Mouse (Mus musculus): ENCODE data around the gene Rexo2. TPM values are rescaled to one million over a fixed set of nuclear protein-coding genes. Genes with fewer than 3 reads are reported as not detected.

Gene Rexo2
- polyA plus RNA-seq, 1 experiment, result 61.1 TPM

GRCm38 (mm10) chr9:48423256-48423655 is 57.2 kb downstream of the Rexo2 start:
- Histone ChIP-seq H3K36me3 (ENCODE audit: control insufficient read depth, insufficient read depth, low read length, poor library complexity, severe bottlenecking) (no peaks in the 10 kb centered on the region), H3K9me3 (replicated peaks; ENCODE audit: control insufficient read depth, insufficient read depth, low read length, poor library complexity, severe bottlenecking) (no peaks in the 10 kb centered on the region), H3K27me3 (ENCODE audit: control insufficient read depth, insufficient read depth, low read length, poor library complexity, severe bottlenecking) (no peaks in the 10 kb centered on the region), H3K4me3 (ENCODE audit: low read depth, low read length) (no peak overlapping the region), H3K27ac (ENCODE audit: insufficient read depth, low read length) (no peak overlapping the region), H3K9ac (ENCODE audit: low read depth, poor library complexity, severe bottlenecking) (no peak overlapping the region), H3K4me1 (ENCODE audit: control insufficient read depth, insufficient read depth, low read length) (no peaks in the 10 kb centered on the region)
- TF ChIP-seq POLR2A (IDR thresholded peaks at IDR 0.05; ENCODE audit: insufficient read depth, low read length), result no peak
- TF ChIP-seq CTCF (IDR thresholded peaks at IDR 0.05; ENCODE audit: low read depth, low read length), result no peak
- no peak for TF ChIP-seq EP300 (IDR thresholded peaks at IDR 0.05; ENCODE audit: insufficient read depth, low read depth, low read length)

- H3K9me3 ChIP-seq (replicated peaks; ENCODE audit: control insufficient read depth, insufficient read depth, low read length, poor library complexity, severe bottlenecking), result no peaks in the 10 kb centered on the region
- H3K36me3 ChIP-seq (ENCODE audit: control insufficient read depth, insufficient read depth, low read length, poor library complexity, severe bottlenecking), result no peaks in the 10 kb centered on the region
- no peaks in the 10 kb centered on the region for H3K27me3 ChIP-seq (ENCODE audit: control insufficient read depth, insufficient read depth, low read length, poor library complexity, severe bottlenecking)
- TF ChIP-seq EP300 (IDR thresholded peaks at IDR 0.05; ENCODE audit: insufficient read depth, low read depth, low read length) (no peak), POLR2A (IDR thresholded peaks at IDR 0.05; ENCODE audit: insufficient read depth, low read length) (no peak), CTCF (IDR thresholded peaks at IDR 0.05; ENCODE audit: low read depth, low read length) (no peak)
- no peak overlapping the region for H3K4me3 ChIP-seq (ENCODE audit: low read depth, low read length)
- H3K27ac ChIP-seq (ENCODE audit: insufficient read depth, low read length), result no peak overlapping the region
- no peaks in the 10 kb centered on the region for H3K4me1 ChIP-seq (ENCODE audit: control insufficient read depth, insufficient read depth, low read length)
- no peak overlapping the region for H3K9ac ChIP-seq (ENCODE audit: low read depth, poor library complexity, severe bottlenecking)
These were observed 58.0 kb downstream of the Rexo2 start for GRCm38 (mm10) chr9:48422382-48422781.

DNA sequence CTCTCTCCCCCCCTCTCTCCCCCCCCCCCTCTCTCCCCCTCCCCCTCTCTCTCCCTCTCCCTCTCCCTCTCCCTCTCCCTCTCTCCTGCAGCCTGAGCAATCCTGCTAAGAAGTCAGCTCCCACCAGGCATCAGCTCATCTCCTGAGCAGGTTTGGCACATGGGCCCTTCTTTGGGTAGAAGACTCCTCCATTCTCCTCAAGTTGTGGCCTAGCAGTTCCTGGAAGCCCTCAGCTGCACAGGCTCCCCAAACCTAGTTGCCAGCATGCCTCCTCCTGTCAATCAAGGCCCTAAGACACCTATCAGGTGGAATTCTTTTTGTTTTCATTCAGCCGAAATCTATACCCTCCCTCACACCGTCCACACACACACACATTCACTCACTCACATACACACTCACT is 58.9 kb downstream of the Rexo2 start:
- no peaks in the 10 kb centered on the region for H3K36me3 ChIP-seq (ENCODE audit: control insufficient read depth, insufficient read depth, low read length, poor library complexity, severe bottlenecking)

GRCm38 (mm10) chr9:48421029-48421428 is 59.4 kb downstream of the Rexo2 start:
- H3K4me3 ChIP-seq (ENCODE audit: low read depth, low read length), result no peak overlapping the region
- no peaks in the 10 kb centered on the region for H3K27me3 ChIP-seq (ENCODE audit: control insufficient read depth, insufficient read depth, low read length, poor library complexity, severe bottlenecking)
- no peak for TF ChIP-seq POLR2A (IDR thresholded peaks at IDR 0.05; ENCODE audit: insufficient read depth, low read length)
- H3K9me3 ChIP-seq (replicated peaks; ENCODE audit: control insufficient read depth, insufficient read depth, low read length, poor library complexity, severe bottlenecking), result no peaks in the 10 kb centered on the region
- H3K4me1 ChIP-seq (ENCODE audit: control insufficient read depth, insufficient read depth, low read length), result no peaks in the 10 kb centered on the region
- no peaks in the 10 kb centered on the region for H3K36me3 ChIP-seq (ENCODE audit: control insufficient read depth, insufficient read depth, low read length, poor library complexity, severe bottlenecking)
- H3K9ac ChIP-seq (ENCODE audit: low read depth, poor library complexity, severe bottlenecking), result no peak overlapping the region
- no peak overlapping the region for H3K27ac ChIP-seq (ENCODE audit: insufficient read depth, low read length)

More for the DNA sequence above, 58.9 kb downstream of the Rexo2 start:
- no peaks in the 10 kb centered on the region for H3K9me3 ChIP-seq (replicated peaks; ENCODE audit: control insufficient read depth, insufficient read depth, low read length, poor library complexity, severe bottlenecking)
- no peaks in the 10 kb centered on the region for H3K27me3 ChIP-seq (ENCODE audit: control insufficient read depth, insufficient read depth, low read length, poor library complexity, severe bottlenecking)
- no peak overlapping the region for H3K4me3 ChIP-seq (ENCODE audit: low read depth, low read length)
- H3K9ac ChIP-seq (ENCODE audit: low read depth, poor library complexity, severe bottlenecking), result no peak overlapping the region
- TF ChIP-seq CTCF (IDR thresholded peaks at IDR 0.05; ENCODE audit: low read depth, low read length), result no peak
- no peak for TF ChIP-seq EP300 (IDR thresholded peaks at IDR 0.05; ENCODE audit: insufficient read depth, low read depth, low read length)
- TF ChIP-seq POLR2A (IDR thresholded peaks at IDR 0.05; ENCODE audit: insufficient read depth, low read length), result no peak
- no peak overlapping the region for H3K27ac ChIP-seq (ENCODE audit: insufficient read depth, low read length)
- no peaks in the 10 kb centered on the region for H3K4me1 ChIP-seq (ENCODE audit: control insufficient read depth, insufficient read depth, low read length)

- H3K36me3 ChIP-seq (ENCODE audit: control insufficient read depth, insufficient read depth, low read length, poor library complexity, severe bottlenecking), result no peaks in the 10 kb centered on the region
- no peaks in the 10 kb centered on the region for H3K9me3 ChIP-seq (replicated peaks; ENCODE audit: control insufficient read depth, insufficient read depth, low read length, poor library complexity, severe bottlenecking)
- TF ChIP-seq EP300 (IDR thresholded peaks at IDR 0.05; ENCODE audit: insufficient read depth, low read depth, low read length) (no peak), POLR2A (IDR thresholded peaks at IDR 0.05; ENCODE audit: insufficient read depth, low read length) (no peak), CTCF (IDR thresholded peaks at IDR 0.05; ENCODE audit: low read depth, low read length) (no peak)
- no peak overlapping the region for H3K27ac ChIP-seq (ENCODE audit: insufficient read depth, low read length)
- H3K9ac ChIP-seq (ENCODE audit: low read depth, poor library complexity, severe bottlenecking), result no peak overlapping the region
- no peak overlapping the region for H3K4me3 ChIP-seq (ENCODE audit: low read depth, low read length)
- H3K4me1 ChIP-seq (ENCODE audit: control insufficient read depth, insufficient read depth, low read length), result no peaks in the 10 kb centered on the region
- no peaks in the 10 kb centered on the region for H3K27me3 ChIP-seq (ENCODE audit: control insufficient read depth, insufficient read depth, low read length, poor library complexity, severe bottlenecking)
These were observed 60.0 kb downstream of the Rexo2 start for GRCm38 (mm10) chr9:48420437-48420836.

DNA sequence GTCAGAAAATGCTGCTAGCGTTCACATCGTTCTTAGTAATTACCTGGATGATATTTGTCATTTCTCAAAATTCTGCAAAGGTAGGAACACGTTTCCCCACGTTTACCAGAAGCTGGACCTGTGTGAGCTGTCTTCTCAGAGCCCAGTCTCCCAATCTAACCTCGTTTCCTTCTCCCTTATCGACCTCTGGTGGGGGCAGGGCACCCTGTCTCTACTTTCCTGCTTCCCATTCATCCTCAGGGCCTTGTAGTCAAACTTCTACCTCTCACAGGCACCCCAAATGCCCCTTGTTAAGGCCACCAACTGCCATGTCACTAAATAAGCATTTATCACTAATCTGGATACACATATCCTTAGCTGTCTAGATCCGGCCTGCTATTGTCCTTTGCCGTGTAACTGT is 61.6 kb downstream of the Rexo2 start:
- H3K9me3 ChIP-seq (replicated peaks; ENCODE audit: control insufficient read depth, insufficient read depth, low read length, poor library complexity, severe bottlenecking), result no peaks in the 10 kb centered on the region
- H3K27ac ChIP-seq (ENCODE audit: insufficient read depth, low read length), result no peak overlapping the region
- no peak overlapping the region for H3K4me3 ChIP-seq (ENCODE audit: low read depth, low read length)
- no peaks in the 10 kb centered on the region for H3K27me3 ChIP-seq (ENCODE audit: control insufficient read depth, insufficient read depth, low read length, poor library complexity, severe bottlenecking)
- no peaks in the 10 kb centered on the region for H3K4me1 ChIP-seq (ENCODE audit: control insufficient read depth, insufficient read depth, low read length)
- H3K9ac ChIP-seq (ENCODE audit: low read depth, poor library complexity, severe bottlenecking), result no peak overlapping the region
- H3K36me3 ChIP-seq (ENCODE audit: control insufficient read depth, insufficient read depth, low read length, poor library complexity, severe bottlenecking), result no peaks in the 10 kb centered on the region
- no peak for TF ChIP-seq EP300 (IDR thresholded peaks at IDR 0.05; ENCODE audit: insufficient read depth, low read depth, low read length)
- TF ChIP-seq POLR2A (IDR thresholded peaks at IDR 0.05; ENCODE audit: insufficient read depth, low read length), result no peak
- no peak for TF ChIP-seq CTCF (IDR thresholded peaks at IDR 0.05; ENCODE audit: low read depth, low read length)

Other genes starting within 250 kb of the Rexo2 start
- 0.32 and 0.55 TPM in 2 replicates for gene Nxpe2, start 127.2 kb downstream of the Rexo2 start, polyA plus RNA-seq (2011; ENCODE audit: insufficient read depth, insufficient read length, low read depth, missing spikeins)
- gene Rbm7, start 14.7 kb upstream of the Rexo2 start, polyA plus RNA-seq (2011; ENCODE audit: insufficient read depth, insufficient read length, low read depth, missing spikeins), result 60.7 and 61.6 TPM in 2 replicates
- 11.8 and 16.1 TPM in 2 replicates for gene Gm5617, start 14.8 kb upstream of the Rexo2 start, polyA plus RNA-seq (2011; ENCODE audit: insufficient read depth, insufficient read length, low read depth, missing spikeins)
- gene Nnmt, start 124.5 kb upstream of the Rexo2 start, polyA plus RNA-seq (2011; ENCODE audit: insufficient read depth, insufficient read length, low read depth, missing spikeins), result not detected in 2 replicates

Data from ES-Bruce4 (cell line).